Mouse (Mus musculus) CH12.LX (cell line): ENCODE results near the gene Srgap1. TPM values are rescaled to one million over a fixed set of nuclear protein-coding genes. Genes with fewer than 3 reads are reported as not detected.

Experiments
- DNase-seq: peaks from one replicate; pipeline ENCODE4 v3.0.0-alpha.2; 2013; ENCODE audit errors: extremely low read depth
- H3K27ac ChIP-seq: 2 replicates; pipeline ENCODE4 v1.5.1; 2012; ENCODE audit warnings: low read depth, mild to moderate bottlenecking, control low read depth, moderate library complexity; ENCODE audit not compliant: insufficient read depth
- H3K27me3 ChIP-seq: replicated peaks from 2 replicates; pipeline ENCODE3; 2012; ENCODE audit warnings: inconsistent platforms
- H3K36me3 ChIP-seq, 2 experiments: replicated peaks in 1 of 2; 2 replicates each; pipeline versions ENCODE3 to v1.6.1; 2012; ENCODE audit warnings: inconsistent platforms in 1 of 2, low read length in 1 of 2, mild to moderate bottlenecking in 1 of 2, mixed read lengths in 1 of 2, moderate library complexity in 1 of 2; ENCODE audit not compliant: control insufficient read depth in 1 of 2, insufficient read depth in 1 of 2
- H3K4me1 ChIP-seq, 2 experiments: 2 replicates each; pipeline ENCODE4 v1.6.1; 2012; ENCODE audit warnings: inconsistent platforms in 1 of 2, moderate library complexity in 1 of 2; ENCODE audit not compliant: insufficient read depth in 2 of 2, control insufficient read depth in 1 of 2
- H3K4me2 ChIP-seq: 2 replicates; pipeline ENCODE4 v1.6.1; 2012; ENCODE audit warnings: low read depth, mild to moderate bottlenecking, control low read depth; ENCODE audit not compliant: poor library complexity, insufficient read depth, severe bottlenecking
- H3K4me3 ChIP-seq, 3 experiments: fragments of 150-350 bp in 1 of 3; sonication (generic) in 1 of 3; replicated peaks in 1 of 3; 2 replicates each; pipeline versions ENCODE3 to v1.5.1; 2011 to 2012; ENCODE audit warnings: low read depth in 2 of 3, low read length in 2 of 3, mild to moderate bottlenecking in 2 of 3, moderate library complexity in 2 of 3, control low read depth in 1 of 3, improper control_type of control experiment in 1 of 3, inconsistent platforms in 1 of 3, mixed read lengths in 1 of 3; ENCODE audit not compliant: poor library complexity in 1 of 3
- H3K79me2 ChIP-seq: replicated peaks from 2 replicates; pipeline ENCODE4 v1.6.1; 2012; ENCODE audit warnings: mild to moderate bottlenecking, moderate library complexity; ENCODE audit not compliant: control insufficient read depth, poor library complexity, insufficient read depth, severe bottlenecking; ENCODE audit errors: extremely low read depth
- H3K9ac ChIP-seq: 2 replicates; pipeline ENCODE4 v1.6.1; 2012; ENCODE audit warnings: low read depth, mild to moderate bottlenecking, control low read depth, moderate library complexity; ENCODE audit not compliant: insufficient read depth
- H3K9me3 ChIP-seq: replicated peaks from 2 replicates; pipeline ENCODE3; 2012; ENCODE audit warnings: low read length, inconsistent platforms, mixed read lengths
- BHLHE40 ChIP-seq: IDR thresholded peaks from 2 replicates; pipeline ENCODE4 v1.6.1; 2011; ENCODE audit warnings: mild to moderate bottlenecking, low read depth, low read length, improper control_type of control experiment
- CHD2 ChIP-seq: IDR thresholded peaks from 2 replicates; pipeline ENCODE4 v1.6.1; 2011; ENCODE audit warnings: low read length, improper control_type of control experiment
- E2F4 ChIP-seq: IDR thresholded peaks from 2 replicates; pipeline ENCODE4 v1.6.1; 2011; ENCODE audit warnings: low read depth, low read length, improper control_type of control experiment; ENCODE audit not compliant: insufficient replicate concordance
- ELF1 ChIP-seq: IDR thresholded peaks from 2 replicates; pipeline ENCODE4 v1.6.1; 2014; ENCODE audit warnings: low read depth, mild to moderate bottlenecking, inconsistent platforms, low read length, improper control_type of control experiment
- ETS1 ChIP-seq: conservative IDR thresholded peaks from 2 replicates; pipeline ENCODE4 v1.6.1; 2012; ENCODE audit warnings: low read depth, mild to moderate bottlenecking, inconsistent platforms, low read length, improper control_type of control experiment, moderate library complexity
- IRF4 ChIP-seq: IDR thresholded peaks from 2 replicates; pipeline ENCODE4 v1.6.1; 2014; ENCODE audit warnings: low read depth, mild to moderate bottlenecking, inconsistent platforms, low read length, improper control_type of control experiment
- JUN ChIP-seq: IDR thresholded peaks from 2 replicates; pipeline ENCODE4 v1.6.1; 2011; ENCODE audit warnings: low read depth, mild to moderate bottlenecking, low read length, improper control_type of control experiment, moderate library complexity; ENCODE audit not compliant: insufficient read depth
- MAX ChIP-seq: IDR thresholded peaks from 2 replicates; pipeline ENCODE4 v1.6.1; 2011; ENCODE audit warnings: low read length, improper control_type of control experiment
- MEF2A ChIP-seq: IDR thresholded peaks from 2 replicates; pipeline ENCODE4 v1.6.1; 2014; ENCODE audit warnings: low read depth, mild to moderate bottlenecking, inconsistent platforms, low read length, improper control_type of control experiment, borderline replicate concordance
- MXI1 ChIP-seq: IDR thresholded peaks from 2 replicates; pipeline ENCODE4 v1.6.1; 2011; ENCODE audit warnings: mild to moderate bottlenecking, low read depth, low read length, improper control_type of control experiment
- MYC ChIP-seq: IDR thresholded peaks from 2 replicates; pipeline ENCODE4 v1.6.1; 2011; ENCODE audit warnings: low read depth, mild to moderate bottlenecking, improper control_type of control experiment, low read length
- NELFE ChIP-seq: IDR thresholded peaks from 2 replicates; pipeline ENCODE4 v1.6.1; 2011; ENCODE audit warnings: low read depth, low read length, improper control_type of control experiment
- PAX5 ChIP-seq: IDR thresholded peaks from 2 replicates; pipeline ENCODE4 v1.6.1; 2012; ENCODE audit warnings: low read length, inconsistent platforms, mixed read lengths
- POLR2A ChIP-seq: IDR thresholded peaks from 2 replicates; pipeline ENCODE4 v1.6.1; 2011; ENCODE audit warnings: low read depth, mild to moderate bottlenecking, improper control_type of control experiment, low read length
- POLR2AphosphoS2 ChIP-seq: IDR thresholded peaks from 2 replicates; pipeline ENCODE4 v1.6.1; 2011; ENCODE audit warnings: low read depth, low read length, improper control_type of control experiment
- RCOR1 ChIP-seq: conservative IDR thresholded peaks from 2 replicates; pipeline ENCODE4 v1.6.1; 2012; ENCODE audit warnings: low read depth, mild to moderate bottlenecking, inconsistent platforms, low read length, improper control_type of control experiment
- SIN3A ChIP-seq: IDR thresholded peaks from 2 replicates; pipeline ENCODE4 v1.6.1; 2012; ENCODE audit warnings: low read length, improper control_type of control experiment, inconsistent platforms
- SMC3 ChIP-seq: IDR thresholded peaks from 2 replicates; pipeline ENCODE4 v1.6.1; 2011; ENCODE audit warnings: low read depth, low read length, improper control_type of control experiment
- USF1 ChIP-seq: IDR thresholded peaks from 2 replicates; pipeline ENCODE4 v1.6.1; 2014; ENCODE audit warnings: low read depth, mild to moderate bottlenecking, inconsistent platforms, low read length, improper control_type of control experiment
- ZKSCAN1 ChIP-seq: IDR thresholded peaks from 2 replicates; pipeline ENCODE4 v1.6.1; 2012; ENCODE audit warnings: low read depth, inconsistent platforms, low read length, improper control_type of control experiment, borderline replicate concordance
- ZMIZ1 ChIP-seq: IDR thresholded peaks from 2 replicates; pipeline ENCODE4 v1.6.1; 2012; ENCODE audit warnings: low read depth, mild to moderate bottlenecking, inconsistent platforms, low read length, improper control_type of control experiment
- dilution Hi-C: fragments of 300-500 bp; cut with MboI; formaldehyde crosslinking; loops from 2 replicates; pipeline ENCODE4 v1.14.3; 2020; ENCODE audit warnings: low sequenced_read_pairs; ENCODE audit not compliant: extremely low pct_unique_long_range_greater_than_20kb, extremely low pct_ligation_motif_present
- in situ Hi-C: fragments of 300-500 bp; cut with MboI; formaldehyde crosslinking; loops from 3 replicates; pipeline ENCODE4 v1.14.3; 2019; ENCODE audit warnings: low sequenced_read_pairs, low pct_ligation_motif_present, low pct_unique_long_range_greater_than_20kb, mixed read lengths
- polyA plus RNA-seq: library from polyadenylated mRNA; unstranded; fragments of >175 nt; gene quantifications from 2 replicates; pipeline ENCODE4 v1.2.1, GENCODE M21; 2012; ENCODE audit warnings: low read depth; ENCODE audit not compliant: insufficient read length
- total RNA-seq, 2 experiments: library from RNA; depleted of rRNA; stranded (reverse); fragments of 300-350 nt in 1 of 2; fragments of >200 nt in 1 of 2; gene quantifications; 2 replicates each; pipeline ENCODE4 v1.2.3; 2012 to 2014

Gene Srgap1
- total and polyA plus RNA-seq, 3 experiments: not detected

DNA sequence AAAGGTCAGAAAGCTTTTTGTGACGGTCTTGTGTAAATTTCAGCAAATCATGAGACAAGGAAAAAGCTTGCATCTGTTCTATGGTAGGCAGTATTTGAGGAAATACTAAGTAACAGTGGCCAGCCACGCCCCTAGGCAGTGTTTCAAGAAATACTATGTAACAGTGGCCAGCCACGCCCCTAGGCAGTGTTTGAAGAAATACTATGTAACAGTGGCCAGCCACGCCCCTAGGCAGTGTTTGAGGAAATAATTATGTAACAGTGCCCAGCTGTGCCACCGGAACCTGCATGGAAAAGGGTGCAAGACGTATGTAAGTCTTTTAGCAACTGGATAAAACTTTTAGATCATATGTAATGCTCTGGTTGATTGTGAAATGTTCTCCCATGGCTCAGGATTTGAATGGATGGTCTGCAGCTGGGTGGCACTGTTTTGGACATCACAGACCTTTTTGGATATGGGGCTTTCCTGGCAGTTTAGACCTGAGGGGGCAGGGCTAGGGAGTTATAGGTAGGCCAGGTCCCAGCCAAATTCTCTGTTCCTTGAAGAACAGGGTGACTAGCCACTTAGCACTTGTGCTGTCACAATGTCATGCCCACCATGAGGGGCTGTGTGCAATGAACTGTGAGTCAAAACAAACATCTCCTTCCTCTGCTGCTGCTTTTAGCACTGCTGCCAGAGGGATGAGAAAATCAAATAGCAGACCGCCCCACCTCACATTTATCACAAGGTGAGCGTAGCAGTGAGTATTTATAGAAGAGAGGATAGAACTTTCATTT is 250.9 kb downstream of the Srgap1 start:
- no peaks in the 10 kb centered on the region for H3K27me3 ChIP-seq
- DNase-seq: peak; percentile 60
- H3K4me3 ChIP-seq: peak overlapping the region in 2 of 3 experiments; percentile 8 to 31
- no peaks in the 10 kb centered on the region for H3K36me3 ChIP-seq
- H3K9ac ChIP-seq: no peak overlapping the region
- no peaks in the 10 kb centered on the region for H3K79me2 ChIP-seq
- dilution Hi-C loops: no loop called here
- H3K4me2 ChIP-seq: peak overlapping the region; percentile 61; the same call in 1 of the 2 replicates
- H3K27ac ChIP-seq: no peak overlapping the region
- H3K4me1 ChIP-seq: peaks cover 5 to 25% of the 10 kb centered on the region in 2 experiments
- H3K9me3 ChIP-seq: no peaks in the 10 kb centered on the region
- TF ChIP-seq USF1: no peak
- no peak for TF ChIP-seq BHLHE40
- no peak for TF ChIP-seq NELFE
- TF ChIP-seq JUN: no peak
- TF ChIP-seq MAX: no peak
- TF ChIP-seq SMC3: no peak
- 0 out of 2 replicates have a peak, but pooled peaks have one; percentile 22 for TF ChIP-seq MXI1
- peak; percentile 51; the same call in 1 of the 2 replicates for TF ChIP-seq ETS1
- 0 out of 2 replicates have a peak, but pooled peaks have one; percentile 46 for TF ChIP-seq ELF1
- TF ChIP-seq SIN3A: no peak; the same call in 1 of the 2 replicates
- TF ChIP-seq POLR2AphosphoS2: no peak
- TF ChIP-seq, all 38 proteins: peak for 3
- in situ Hi-C loops: no loop called here

DNA sequence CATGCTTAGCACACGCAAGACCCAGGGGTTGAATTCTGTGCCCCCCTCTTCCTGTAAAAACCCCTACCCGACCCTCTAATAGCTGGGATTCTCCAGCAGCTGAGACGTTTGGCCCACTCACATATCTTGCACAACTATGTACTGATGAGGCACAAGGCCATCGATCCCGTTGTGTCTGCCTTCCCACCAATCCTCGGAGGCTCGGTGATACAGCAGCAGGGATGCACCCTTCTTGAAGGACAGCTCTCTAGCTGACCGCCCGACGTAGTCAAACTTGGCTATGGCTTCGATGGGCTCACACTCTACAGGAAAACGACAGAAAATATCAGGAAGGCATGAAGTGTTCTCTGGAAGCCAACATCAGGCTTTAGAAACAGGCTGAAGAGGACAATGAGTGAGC is 252.6 kb downstream of the Srgap1 start:
- H3K27ac ChIP-seq: no peak overlapping the region
- H3K36me3 ChIP-seq: no peaks in the 10 kb centered on the region
- dilution Hi-C loops (no loop called here), in situ Hi-C loops (no loop called here)
- no peaks in the 10 kb centered on the region for H3K27me3 ChIP-seq
- H3K9me3 ChIP-seq: no peaks in the 10 kb centered on the region
- TF ChIP-seq ZMIZ1 (no peak), POLR2AphosphoS2 (no peak), CHD2 (no peak), MXI1 (no peak), PAX5 (no peak), BHLHE40 (no peak), E2F4 (no peak), IRF4 (no peak), MEF2A (no peak), RCOR1 (no peak), POLR2A (no peak), ZKSCAN1 (no peak), MYC (no peak)
- no peak overlapping the region for H3K4me3 ChIP-seq
- H3K79me2 ChIP-seq: no peaks in the 10 kb centered on the region
- no peak overlapping the region for H3K9ac ChIP-seq
- no peak for DNase-seq
- no peak overlapping the region for H3K4me2 ChIP-seq
- H3K4me1 ChIP-seq: peaks cover 7 to 26% of the 10 kb centered on the region in 2 experiments
